Mouse (Mus musculus): Measurements from ENCODE around the gene Nup210.
"Not testable (repeated sequence)": the region's sequence is repeated elsewhere in the genome, so short reads cannot be mapped to it uniquely, and the experiment has no call there.

Gene Nup210

DNA sequence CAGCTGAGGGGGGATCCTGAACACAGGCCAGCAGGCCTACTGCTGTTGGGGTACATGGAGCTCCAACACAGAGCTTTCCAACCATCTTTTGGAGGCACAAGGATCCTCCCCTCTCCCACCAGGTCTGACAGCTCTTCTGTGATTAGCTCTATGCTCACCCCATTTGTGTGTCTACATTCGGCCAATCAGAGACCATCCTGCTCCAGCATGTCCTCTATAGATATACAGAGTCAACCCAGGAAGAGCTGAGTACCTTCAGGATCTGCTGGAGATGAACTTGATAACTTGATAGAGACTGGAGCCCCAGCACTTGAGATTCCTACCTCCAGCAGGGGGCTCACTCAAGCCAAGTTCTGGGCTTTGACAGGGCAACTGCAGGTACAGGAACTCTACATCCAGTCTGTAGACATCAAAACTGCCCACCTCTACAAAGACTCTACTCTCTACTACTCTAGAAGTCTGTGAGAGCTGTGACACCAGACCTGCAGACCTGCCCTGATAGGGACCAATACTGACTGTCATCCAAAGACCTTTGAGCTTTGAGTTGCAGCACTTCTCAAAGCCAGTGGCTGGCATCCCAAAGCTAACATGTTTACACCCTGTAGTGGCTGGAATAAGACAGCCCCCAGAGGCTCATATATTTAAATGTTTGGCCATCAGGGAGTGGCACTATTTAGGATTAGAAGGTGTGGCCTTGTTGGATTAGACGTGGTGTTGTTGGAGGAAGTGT is 11.1 kb downstream of the Nup210 start:
- DNase-seq (ENCODE audit: low spot score in 2 of 2) = no peak

- DNase-seq (ENCODE audit: low spot score in 2 of 2) = no peak
Observed at GRCm38 (mm10) chr6:91104765-91105399, 11.7 kb downstream of the Nup210 start.

GRCm38 (mm10) chr6:91103421-91103820 is 13.2 kb downstream of the Nup210 start:
- not testable (repeated sequence) for DNase-seq (ENCODE audit: low spot score in 2 of 2)

DNA sequence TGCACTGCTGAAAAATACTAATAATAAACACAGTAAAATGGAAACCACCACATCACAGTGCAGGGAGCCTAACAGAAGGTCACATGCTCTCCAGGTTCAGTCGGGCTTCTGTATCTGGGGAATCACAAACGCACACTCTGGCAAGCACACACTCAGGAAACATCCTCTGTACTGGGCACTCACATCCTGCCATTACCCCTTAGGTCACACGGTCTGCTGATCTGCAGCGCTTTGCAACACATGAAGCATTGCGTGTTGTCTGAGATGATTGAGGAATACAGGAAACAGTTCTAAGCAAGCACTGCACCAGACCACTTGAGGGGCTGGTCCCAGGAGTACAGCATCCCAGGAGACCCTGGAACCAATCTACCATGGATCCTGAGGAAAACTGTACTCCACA is 16.0 kb downstream of the Nup210 start:
- DNase-seq (ENCODE audit: low spot score in 2 of 2) = no peak

DNA sequence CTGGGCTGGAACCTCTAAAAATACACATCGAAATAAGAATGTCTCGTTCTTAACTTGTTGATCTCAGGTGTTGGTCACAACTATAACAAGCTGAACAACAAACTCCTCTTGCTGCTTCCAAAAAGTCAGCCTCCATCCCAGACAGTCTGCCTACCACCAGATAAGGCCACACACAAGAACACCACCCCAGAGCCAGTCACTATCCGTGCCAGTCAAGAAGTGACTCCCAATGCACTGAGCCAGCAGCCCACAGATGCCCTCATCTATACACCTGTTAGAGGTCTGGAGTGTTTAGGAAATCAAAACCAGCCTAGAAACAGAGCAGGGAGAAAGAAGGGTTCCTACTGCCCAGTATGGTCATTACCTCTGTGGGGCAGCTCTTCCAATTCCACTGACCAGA is 18.8 kb downstream of the Nup210 start:
- DNase-seq (ENCODE audit: low spot score in 2 of 2) = no peak

GRCm38 (mm10) chr6:91095072-91095601 is 21.5 kb downstream of the Nup210 start:
- DNase-seq (ENCODE audit: low spot score in 2 of 2) = peak in 1 of 2 experiments; percentile 24

DNA sequence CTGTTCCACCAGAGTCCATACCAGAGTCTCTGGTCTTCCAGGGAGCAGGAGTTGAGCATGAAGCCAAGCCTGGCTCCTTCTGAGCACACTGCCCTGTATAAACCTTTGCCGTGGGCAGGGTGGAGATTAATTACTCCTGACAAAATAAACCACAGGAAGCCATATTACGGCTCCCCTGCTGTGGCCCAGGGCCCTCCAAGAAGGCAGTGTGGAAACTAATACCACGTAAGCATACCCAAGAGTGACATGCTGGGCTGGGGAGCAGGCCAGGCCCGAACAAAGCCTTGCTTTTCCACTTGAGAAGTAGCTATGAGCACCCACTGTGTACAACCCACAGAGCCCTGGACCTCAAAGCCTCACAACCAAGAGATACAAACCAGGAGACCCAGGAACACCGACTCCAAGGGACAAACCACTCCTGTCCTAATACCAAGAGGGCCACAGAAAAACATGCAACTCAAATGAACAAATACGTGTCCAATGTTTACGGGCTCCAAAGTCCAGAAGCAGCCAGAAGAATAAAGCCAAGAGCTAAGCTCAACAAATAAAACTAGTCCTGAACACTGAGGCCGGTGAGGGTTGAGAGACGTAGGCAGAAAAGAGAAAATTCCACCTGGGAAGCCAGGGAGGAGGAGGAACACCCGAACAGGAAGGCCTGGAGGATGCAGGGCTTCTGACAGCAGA is 24.3 kb downstream of the Nup210 start:
- DNase-seq (ENCODE audit: low spot score in 2 of 2) = no peak

DNA sequence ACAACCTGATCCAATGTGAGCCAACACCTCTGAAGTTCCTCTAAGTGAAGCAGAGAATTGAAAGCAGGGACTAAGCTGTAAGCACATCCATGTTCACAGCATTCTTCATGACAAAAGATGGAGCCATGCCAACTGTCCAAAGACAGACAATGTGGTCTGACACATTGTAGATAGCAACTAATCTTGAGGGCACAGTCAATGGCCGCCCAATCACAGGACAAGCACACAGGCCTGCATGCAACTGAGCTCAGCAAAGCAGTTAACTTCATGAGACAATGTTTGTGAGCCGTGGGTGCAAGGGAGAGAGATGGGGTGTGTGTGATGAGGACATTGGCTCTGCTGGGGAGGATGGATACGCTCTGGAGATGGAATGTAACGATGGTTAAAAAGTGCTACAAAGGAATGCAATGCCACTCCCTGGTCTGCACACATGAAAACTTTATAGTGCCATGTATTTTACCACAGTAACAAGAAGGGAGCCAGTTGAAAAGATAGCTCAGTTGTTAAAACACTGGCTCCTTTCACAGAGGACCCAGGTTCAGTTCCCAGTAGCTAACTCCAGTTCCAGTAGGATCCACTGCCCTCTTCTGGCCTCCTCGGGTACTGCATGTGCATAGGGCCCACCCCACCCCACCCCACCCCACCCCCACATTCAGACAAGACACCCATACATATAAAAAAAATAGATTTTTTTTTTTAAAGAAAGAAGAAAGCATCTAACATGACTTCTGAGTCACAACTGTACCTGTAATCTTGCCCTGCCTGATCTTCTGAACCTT is 31.3 kb downstream of the Nup210 start:
- DNase-seq (ENCODE audit: low spot score in 2 of 2) = no peak

- no peak for DNase-seq (ENCODE audit: low spot score in 2 of 2)
Observed at GRCm38 (mm10) chr6:91080033-91080432, 36.6 kb downstream of the Nup210 start.

GRCm38 (mm10) chr6:91076249-91076648 is 40.4 kb downstream of the Nup210 start:
- peak; percentile 84 to 87 for DNase-seq (ENCODE audit: low spot score in 2 of 2)

GRCm38 (mm10) chr6:91068511-91068910 is 48.1 kb downstream of the Nup210 start:
- DNase-seq (ENCODE audit: low spot score in 2 of 2) = no peak

- no peak for DNase-seq (ENCODE audit: low spot score in 2 of 2)
Observed at GRCm38 (mm10) chr6:91067048-91067447, 49.6 kb downstream of the Nup210 start.

- no peak for DNase-seq (ENCODE audit: low spot score in 2 of 2)
Observed at GRCm38 (mm10) chr6:91061296-91061695, 55.3 kb downstream of the Nup210 start.

- peak in 1 of 2 experiments; percentile 37 for DNase-seq (ENCODE audit: low spot score in 2 of 2)
Observed at GRCm38 (mm10) chr6:91059711-91060110, 56.9 kb downstream of the Nup210 start.

- DNase-seq (ENCODE audit: low spot score in 2 of 2) = no peak
Observed at GRCm38 (mm10) chr6:91057989-91058388, 58.6 kb downstream of the Nup210 start.

DNA sequence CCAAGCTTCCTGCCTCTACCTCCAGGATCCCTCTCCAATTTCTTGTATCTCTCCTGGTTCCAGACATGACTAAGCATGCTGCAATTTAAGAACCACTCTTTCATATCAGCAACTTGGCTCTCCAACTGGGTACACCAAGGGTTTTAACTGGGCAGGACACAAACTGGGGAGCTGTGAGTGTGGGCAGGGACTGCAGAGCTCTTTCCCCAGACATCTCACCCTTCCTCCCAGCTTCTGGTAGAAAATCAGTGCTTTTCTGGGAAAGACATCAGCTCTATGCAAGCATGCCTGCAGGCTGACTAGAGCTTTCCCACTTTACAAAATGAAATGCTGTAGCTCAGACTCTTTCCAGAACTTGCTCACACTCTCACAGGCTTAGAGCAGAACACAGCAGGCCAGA is 60.3 kb downstream of the Nup210 start:
- peak; percentile 42 to 53 for DNase-seq (ENCODE audit: low spot score in 2 of 2)

DNA sequence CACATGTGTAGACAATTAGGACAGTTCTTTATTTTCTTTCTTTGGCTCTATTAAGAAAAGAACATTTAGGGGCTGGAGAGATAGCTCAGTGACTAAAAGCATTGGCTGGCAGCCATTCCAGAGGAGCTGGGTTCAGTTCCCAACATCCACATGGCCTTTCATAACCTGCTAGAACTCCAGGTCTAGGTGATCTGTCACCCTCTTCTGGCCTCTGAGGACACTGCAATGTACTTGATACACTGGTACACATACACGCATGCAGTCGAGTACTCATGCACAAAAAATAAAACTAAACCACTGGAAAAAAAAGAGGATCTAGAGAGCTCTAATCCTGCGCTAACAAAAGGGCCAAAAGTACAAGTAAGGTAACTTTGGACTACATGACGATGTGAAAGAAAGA is 64.1 kb downstream of the Nup210 start:
- no peak for DNase-seq (ENCODE audit: low spot score in 2 of 2)

- no peak for DNase-seq (ENCODE audit: low spot score in 2 of 2)
Observed at GRCm38 (mm10) chr6:91048019-91048418, 68.6 kb downstream of the Nup210 start.

DNA sequence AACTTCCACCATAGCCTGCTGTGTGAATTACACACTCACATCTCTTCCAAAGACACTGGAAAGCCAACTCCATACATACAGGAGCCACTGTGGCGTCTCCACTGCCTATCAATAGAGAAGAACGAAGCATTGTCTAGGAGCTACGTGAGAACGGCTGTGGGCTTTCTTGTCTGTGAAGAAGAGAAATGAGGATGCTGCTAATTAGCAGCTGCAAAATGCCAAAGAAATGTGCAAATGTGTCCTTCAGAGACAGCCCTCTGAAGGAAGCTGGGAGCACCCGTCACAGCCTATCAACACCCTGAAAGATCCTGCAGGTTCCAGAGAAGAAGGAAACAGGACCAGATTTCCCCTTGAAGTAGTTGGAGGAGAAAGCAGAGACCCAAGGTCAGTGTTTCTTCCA is 69.2 kb downstream of the Nup210 start:
- no peak for DNase-seq (ENCODE audit: low spot score in 2 of 2)

DNA sequence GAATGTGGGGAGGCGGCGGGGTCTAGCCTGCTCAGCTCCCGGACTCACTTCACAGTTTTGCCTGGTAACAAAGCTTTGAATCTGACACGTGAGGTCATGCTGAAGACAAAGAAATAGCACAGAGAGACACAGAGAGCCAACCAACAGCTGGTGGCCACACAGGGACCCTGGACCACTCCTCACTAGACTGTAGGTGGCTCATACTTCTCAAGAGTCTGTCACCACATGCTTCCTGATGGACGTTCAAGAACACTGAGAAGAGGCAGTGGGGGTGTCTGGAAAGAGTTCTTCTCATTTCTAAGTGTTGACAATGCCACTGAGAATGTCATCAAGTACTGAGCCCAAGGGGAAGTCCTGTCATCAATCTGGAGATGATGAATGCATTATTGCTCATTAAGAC is 70.4 kb downstream of the Nup210 start:
- DNase-seq (ENCODE audit: low spot score in 2 of 2) = no peak

GRCm38 (mm10) chr6:91044628-91045331 is 71.8 kb downstream of the Nup210 start:
- DNase-seq (ENCODE audit: low spot score in 2 of 2) = no peak
